Mouse (Mus musculus) lung, adult 2 months (tissue): Measurements from ENCODE around the gene Ptgir.

Experiments used
- CTCF ChIP-seq: fragments of 200-500 bp; IDR thresholded peaks from 2 replicates; pipeline ENCODE4 v1.5.1; 2011; ENCODE audit warnings: mild to moderate bottlenecking, low read length, control low read depth; ENCODE audit not compliant: insufficient read depth
- POLR2A ChIP-seq: fragments of 200-500 bp; IDR thresholded peaks from 2 replicates; pipeline ENCODE4 v1.6.1; 2011; ENCODE audit warnings: low read depth, mild to moderate bottlenecking, control low read depth, low read length, borderline replicate concordance; ENCODE audit errors: extremely low read depth

- peak; percentile 36; the same call in 1 of the 2 replicates for TF ChIP-seq CTCF
- no peak for TF ChIP-seq POLR2A
Measured at GRCm38 (mm10) chr7:16859902-16860651, 46.2 kb upstream of the Ptgir start.
